Mouse (Mus musculus) adrenal gland, adult (tissue): ENCODE data around the gene A030003K21Rik.
A peak's percentile ranks its signal among the peaks of the same experiment; 100 is the strongest.
"Not testable (repeated sequence)": the region's sequence is repeated elsewhere in the genome, so short reads cannot be mapped to it uniquely, and the experiment has no call there.

Source experiments
- DNase-seq, 2 experiments: peaks; one replicate each; pipeline ENCODE4 v3.0.0; 2022 to 2023; ENCODE audit warnings: low spot score in 1 of 2; ENCODE audit not compliant: inconsistent age in 2 of 2

A030003K21Rik gene

DNA sequence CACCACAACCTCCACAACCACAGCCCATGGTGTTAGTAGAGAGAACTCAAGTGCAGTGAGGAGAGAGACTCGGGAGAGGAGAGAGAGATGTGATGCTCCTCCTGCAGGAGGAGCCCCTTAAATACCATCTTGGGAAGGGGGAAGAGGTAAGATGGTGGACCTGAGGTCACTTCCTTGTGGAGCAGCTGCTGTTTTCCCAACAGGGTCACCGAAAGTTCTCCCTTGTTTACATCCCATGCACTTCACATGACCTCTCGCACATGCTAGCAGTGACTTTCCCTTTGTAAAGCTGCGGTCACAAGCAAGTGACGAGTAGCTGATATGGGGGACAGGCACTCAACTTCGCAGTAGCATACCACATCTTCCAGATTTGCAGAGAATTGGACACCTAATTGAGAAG lies at the start of gene A030003K21Rik:
Gene A030003K21Rik, minus strand, starts transcription at position 94 of the 400 bp plus-strand sequence.
- DNase-seq, result not testable (repeated sequence)

DNA sequence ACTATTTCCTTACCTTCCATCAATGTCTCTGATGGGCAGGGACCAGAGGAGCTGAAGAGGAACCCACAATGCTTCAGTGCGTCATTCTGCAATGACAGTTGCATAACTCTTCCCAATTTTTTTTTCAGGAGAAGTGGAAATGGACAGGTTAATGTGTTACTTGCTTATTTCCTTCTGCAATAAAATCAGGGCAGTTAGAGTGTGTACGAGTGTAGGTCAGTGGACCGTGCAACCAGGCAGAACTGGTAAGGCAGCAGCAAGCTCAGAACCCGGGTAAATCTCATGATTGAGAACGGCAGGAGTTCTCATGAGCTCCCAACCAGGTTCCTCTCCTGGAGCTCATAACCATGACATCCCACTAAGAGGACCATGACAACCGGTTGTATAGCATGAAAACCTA lies 48.9 kb upstream of the A030003K21Rik start:
- no peak for DNase-seq

DNA sequence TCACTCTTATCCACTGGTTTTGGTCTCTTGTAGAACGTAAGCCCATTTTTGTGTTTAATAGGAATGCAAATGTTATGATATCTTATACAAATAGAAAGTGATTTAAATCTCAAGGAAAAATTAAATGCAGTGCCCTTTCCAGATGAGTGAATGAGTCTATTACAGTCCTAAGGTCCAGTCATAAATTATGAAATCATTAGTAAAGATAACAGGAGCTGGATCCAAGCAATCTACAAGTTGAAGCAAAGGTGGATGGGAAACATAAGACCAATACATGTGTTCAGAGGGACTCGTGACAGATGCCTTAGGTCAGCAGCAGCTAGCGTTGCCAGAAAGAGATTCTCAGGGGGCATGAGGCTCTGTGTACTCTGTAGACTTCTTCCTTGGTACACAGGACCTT lies 48.4 kb upstream of the A030003K21Rik start:
- no peak for DNase-seq

DNA sequence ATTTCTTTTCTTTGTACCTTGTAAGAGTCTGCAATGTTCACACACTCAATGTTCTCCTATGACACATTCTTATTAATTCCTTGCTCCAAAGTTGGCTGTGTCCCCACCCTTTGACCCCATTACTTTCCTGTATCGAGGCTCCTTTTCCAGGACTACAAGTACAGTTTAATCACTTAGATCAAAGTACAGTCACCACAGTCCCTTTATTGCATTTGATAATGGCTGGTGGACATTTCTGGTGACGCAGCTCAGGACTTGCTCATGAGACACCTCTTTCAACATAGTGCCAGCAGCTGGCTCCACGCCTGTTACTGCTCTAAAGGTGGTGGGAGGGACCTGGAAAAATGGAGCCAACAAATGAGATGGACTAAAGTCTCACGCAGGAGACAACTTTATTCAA lies 47.9 kb upstream of the A030003K21Rik start:
- no peak for DNase-seq

DNA sequence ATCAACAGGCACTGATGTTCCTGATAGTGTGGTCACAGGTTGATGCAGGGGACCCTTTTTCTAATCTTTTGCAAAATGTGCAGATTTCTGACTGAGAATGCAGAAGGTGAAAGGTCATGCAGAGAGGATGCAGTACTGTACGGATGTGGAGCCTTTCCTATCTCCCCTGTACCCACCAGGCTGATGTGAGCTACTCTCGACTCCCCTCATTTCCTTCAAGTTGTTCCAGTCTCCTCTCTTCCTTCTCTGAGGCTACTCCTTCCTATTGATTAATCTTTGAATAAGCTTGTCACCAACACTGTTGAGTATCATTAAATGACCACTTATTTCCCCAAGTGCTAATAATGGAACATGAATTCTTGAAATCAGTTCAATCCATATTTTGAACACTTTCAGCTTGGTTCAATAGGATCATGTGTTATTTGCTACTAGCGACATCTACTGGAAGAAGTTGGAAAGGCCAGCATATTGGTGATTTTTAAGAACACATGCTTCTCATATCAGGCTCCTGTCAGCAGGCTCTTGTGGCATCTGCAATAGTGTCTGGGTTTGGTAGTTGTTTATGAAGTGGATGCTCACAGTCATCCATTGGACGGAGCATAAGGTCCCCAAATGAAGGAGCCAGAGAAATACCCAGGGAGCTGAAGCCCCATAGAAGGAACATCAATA lies 44.5 kb upstream of the A030003K21Rik start:
- DNase-seq, result peak in 1 of 2 experiments; percentile 90

DNA sequence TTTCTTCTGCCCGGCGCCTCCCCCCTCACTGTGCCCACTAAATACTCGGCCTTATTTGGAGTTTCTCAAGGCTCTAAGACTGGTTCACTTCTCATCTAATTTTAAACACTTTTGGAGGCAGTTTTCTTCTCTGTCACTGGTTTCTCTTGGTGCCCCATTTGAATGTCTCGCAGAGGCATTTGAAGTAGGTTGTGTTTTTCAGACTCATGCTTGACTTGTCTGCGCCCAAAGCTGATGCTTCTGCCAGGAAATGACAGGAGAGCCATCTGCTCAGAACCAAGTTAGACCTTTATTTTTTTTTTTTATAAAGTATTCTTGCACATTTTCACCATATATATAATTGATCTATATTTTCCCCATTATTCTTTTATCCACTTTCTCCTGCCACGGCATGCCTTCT lies 43.5 kb upstream of the A030003K21Rik start:
- no peak for DNase-seq

DNA sequence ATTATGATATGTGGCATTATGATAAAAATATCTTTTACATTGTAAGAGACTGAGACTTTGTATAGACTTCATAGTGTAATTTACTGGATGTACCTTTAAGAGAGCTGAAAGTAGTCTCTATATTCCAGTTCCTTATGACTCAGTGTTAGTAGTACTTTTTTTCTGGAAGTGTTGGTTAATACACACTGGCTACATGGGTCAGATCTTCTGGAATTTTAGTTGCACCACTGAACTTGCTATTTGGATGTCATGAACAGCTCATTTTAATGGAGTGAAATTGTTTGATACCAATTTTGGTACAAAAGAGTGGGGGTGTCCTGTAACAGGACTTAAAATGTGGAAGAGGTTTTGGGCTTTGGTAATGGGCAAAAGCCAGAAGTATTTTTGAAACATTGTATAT lies 34.7 kb upstream of the A030003K21Rik start:
- DNase-seq, result no peak

DNA sequence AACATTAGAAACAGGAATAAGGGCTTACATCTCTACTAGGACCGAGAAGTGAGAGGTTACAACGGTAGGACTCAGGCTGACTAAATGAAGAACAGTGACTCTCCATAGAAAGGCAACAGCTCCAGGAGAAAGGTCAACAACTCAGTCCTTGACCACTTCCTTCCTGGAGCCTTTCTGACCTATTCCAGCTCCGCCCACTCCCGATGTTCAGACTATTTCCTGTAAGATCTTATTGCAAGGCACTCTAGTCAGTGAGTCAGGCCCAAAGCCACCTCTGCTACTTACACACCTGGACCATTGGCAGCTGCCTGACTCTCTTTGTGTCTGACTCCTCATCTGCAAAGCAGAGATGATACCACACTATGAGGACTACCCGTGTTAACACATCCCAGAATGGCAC lies 32.6 kb upstream of the A030003K21Rik start:
- DNase-seq, result peak in 1 of 2 experiments; percentile 52

DNA sequence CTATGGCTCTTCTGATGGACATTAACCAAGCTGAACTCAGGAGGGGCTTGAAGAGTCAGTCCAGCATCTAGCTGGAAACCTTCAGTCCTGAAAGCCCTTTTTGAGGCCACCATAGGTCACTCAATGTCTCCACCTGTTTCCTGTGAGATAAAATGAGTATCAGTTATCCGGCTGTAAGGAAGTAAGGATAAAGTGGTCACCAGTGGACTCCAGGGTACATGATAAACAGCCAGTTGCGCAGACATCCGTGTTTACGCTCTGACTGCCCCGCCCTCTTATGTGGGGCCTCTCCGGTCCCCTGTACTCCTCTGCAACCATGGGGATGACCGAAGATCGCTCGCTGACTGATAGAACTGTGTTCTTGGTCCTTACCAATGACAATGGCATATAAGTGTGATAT lies 31.2 kb upstream of the A030003K21Rik start:
- DNase-seq, result peak in 1 of 2 experiments; percentile 36

DNA sequence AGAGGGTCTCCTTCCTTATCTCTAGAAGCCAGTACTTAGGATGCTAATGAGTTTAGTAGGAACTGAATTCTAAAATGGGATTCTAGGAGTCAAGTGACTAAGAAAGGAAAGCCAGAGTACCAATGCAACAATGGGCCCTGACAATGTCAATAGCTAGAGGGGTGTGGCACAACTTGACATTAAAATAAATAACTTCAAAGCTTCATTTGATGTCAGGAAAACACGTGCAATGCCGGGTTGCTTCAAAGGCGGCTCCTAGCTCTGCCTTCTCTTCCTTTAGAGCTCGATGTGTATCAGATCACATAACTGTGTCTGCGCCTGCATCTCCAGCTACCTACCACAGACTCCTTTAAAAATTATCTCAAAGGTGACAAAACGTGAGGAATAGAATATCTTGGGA lies 30.7 kb upstream of the A030003K21Rik start:
- no peak for DNase-seq

DNA sequence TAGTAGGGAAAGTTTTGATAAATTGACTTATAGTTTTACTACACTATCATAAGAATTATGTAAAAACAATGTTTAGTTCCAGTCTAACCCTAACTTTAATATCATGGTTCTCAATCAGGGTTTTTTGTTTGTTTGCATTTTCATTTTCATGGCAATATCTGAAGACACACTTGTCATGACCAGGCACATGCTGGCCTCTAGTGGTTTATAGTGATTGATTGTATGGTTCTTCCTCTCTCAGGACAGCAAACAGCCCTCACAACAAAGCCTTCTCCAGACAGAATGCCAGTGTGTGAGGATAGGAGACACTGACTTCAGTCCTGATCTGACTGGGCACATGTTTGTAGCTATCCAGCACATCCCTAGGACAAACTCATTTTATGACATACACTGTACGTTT lies 30.1 kb upstream of the A030003K21Rik start:
- peak in 1 of 2 experiments; percentile 35 for DNase-seq

DNA sequence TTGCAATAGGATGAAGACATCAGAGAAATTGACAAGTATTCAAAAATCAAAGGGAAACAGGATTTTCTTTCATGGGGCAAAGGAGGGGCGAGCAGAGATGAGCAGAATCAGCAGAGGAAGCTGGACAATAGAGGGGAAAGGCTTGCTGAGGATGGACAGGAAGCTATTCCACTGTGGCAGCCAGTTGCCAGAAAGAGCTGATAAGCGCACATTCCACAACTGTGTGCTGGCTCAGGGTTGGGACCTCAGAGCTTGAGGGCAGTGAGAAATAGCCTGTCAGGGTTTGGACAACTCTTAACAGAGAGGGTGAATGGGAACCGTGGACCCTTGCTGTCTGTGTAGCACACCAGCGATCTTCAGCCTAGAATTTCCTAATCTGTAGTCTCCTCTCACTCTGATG lies 28.9 kb upstream of the A030003K21Rik start:
- peak; percentile 62 to 79 for DNase-seq

DNA sequence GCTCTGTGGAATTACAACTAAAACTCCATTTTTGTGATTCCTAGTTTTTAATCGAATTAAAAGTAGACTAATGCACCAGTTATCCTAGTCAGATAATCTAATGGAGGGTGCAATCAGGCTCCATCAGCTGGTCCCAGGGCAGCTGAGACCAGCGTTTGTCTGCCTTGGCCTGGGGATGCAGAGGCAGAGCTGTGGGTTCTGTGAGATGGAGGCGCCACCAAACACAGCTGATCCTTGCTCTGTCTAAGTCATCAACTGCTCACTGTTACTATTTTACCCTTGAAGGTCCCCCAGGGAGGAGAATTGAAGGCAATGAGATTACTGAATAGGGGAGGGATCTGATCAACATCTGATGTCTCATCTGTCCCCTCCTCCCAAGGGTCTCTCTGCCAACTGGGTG lies 23.2 kb upstream of the A030003K21Rik start:
- no peak for DNase-seq

DNA sequence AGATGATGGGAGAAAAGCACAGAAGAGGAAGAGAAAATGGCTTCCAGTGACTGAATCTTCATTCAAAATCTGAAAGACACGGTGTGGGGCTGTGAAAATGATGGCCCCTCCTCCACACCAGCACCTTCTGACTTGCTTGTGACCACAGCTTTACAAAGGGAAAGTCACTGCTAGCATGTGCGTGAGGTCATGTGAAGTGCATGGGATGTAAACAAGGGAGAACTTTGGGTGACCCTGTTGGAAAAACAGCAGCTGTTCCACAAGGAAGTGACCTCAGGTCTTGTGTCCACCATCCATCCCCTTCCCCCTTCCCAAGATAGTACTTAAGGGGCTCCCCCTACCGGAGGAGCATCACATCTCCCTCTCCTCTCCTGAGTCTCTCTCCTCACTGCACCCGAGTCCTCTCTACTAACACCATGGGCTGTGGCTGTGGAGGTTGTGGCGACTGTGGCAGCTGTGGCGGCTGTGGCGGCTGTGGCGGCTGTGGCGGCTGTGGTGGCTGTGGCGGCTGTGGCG lies 16.7 kb upstream of the A030003K21Rik start, which contains the start of gene Gm47955:
Gene Gm47955, plus strand, starts transcription at position 417 of the 516 bp plus-strand sequence.
- no peak for DNase-seq

DNA sequence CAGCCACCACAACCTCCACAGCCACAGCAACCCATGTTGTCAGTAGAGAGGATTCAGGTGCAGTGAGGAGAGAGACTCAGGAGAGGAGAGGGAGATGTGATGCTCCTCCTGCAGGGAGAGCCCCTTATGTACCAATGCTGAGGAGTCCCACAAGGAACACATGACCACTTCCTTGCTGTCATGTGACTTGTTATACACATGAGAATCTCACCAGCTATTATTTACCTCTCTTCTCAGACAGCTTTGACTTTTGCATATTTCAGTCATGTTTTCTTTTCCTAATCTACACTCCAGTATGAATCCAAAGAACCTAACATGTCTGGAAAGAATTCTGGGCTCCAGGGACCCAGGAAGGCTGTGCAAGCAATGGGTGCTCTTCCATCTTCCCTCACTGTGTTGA lies 12.7 kb upstream of the A030003K21Rik start, which contains the start of gene Gm7544:
Gene Gm7544, minus strand, starts transcription at position 101 of the 400 bp plus-strand sequence.
- not testable (repeated sequence) for DNase-seq

DNA sequence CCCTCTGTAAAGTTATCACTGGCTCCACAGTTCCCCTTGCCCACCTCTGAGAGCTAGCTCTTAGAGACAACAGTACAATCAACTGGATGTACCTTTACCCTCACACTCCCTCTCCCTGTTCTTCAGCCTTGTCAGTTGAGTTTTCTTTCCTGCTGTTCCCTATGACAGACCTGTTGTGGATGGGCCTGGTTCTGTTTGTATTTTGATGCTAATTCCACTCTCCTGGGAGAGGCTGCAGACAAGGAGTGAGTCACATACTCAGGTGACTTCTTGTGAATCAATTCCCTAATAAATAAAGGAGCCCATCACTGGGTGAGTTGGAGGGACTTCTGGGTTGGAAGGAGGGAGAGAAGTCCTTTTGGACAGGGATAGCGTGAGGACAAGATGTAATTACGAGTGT lies 5.4 kb upstream of the A030003K21Rik start:
- DNase-seq, result no peak

DNA sequence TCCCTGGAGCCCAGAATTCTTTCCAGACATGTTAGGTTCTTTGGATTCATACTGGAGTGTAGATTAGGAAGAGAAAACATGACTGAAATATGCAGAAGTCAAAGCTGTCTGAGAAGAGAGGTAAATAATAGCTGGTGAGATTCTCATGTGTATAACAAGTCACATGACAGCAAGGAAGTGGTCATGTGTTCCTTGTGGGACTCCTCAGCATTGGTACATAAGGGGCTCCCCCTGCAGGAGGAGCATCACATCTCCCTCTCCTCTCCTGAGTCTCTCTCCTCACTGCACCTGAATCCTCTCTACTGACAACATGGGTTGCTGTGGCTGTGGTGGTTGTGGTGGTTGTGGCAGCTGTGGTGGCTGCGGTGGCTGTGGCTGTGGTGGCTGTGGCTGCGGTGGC lies 2.8 kb upstream of the A030003K21Rik start:
- not testable (repeated sequence) for DNase-seq

DNA sequence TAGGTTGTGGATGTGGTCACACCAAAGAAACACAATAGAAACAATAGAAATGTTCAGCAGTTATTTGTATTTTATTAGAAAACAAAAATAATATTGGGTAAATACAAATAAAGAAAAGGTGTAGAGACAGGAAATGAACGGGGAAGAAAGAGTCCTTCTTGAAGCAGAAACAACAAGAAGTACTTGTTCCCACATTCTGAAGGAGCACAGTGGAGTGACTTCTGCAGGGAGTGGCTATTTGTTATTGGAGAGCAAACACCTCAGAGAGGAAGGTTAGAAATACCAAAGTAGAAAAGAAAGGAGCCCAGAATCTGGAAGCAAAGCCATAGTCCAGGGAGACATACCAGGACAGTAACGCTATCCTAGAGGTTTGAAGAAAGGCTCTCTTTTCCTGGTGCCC lies 683 bp downstream of the A030003K21Rik start:
- DNase-seq, result not testable (repeated sequence)

DNA sequence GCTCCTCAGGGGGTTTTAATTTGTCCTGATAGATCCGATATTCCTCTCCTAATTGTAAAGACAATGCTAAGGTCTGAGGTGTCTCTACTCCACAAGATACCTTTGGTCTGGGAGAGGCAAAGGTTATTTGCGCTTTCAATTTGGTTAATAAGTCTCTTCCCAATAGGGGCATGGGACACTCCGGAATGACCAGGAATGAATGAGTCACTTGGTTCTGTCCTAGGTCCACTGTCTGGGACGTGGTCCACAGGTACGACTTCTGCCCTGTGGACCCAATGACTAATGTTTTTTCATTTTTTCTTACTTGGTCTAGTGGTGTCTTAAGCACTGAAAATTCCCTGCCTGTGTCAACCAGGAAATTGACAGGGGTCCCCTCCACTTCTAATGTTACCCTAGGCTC lies 4.5 kb downstream of the A030003K21Rik start:
- no peak for DNase-seq

DNA sequence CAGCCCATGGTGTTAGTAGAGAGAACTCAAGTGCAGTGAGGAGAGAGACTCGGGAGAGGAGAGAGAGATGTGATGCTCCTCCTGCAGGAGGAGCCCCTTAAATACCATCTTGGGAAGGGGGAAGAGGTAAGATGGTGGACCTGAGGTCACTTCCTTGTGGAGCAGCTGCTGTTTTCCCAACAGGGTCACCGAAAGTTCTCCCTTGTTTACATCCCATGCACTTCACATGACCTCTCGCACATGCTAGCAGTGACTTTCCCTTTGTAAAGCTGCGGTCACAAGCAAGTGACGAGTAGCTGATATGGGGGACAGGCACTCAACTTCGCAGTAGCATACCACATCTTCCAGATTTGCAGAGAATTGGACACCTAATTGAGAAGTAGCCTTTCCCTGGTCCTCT lies 11.9 kb downstream of the A030003K21Rik start, which contains the start of gene Gm6217:
Gene Gm6217, minus strand, starts transcription at position 74 of the 400 bp plus-strand sequence.
- not testable (repeated sequence) for DNase-seq

DNA sequence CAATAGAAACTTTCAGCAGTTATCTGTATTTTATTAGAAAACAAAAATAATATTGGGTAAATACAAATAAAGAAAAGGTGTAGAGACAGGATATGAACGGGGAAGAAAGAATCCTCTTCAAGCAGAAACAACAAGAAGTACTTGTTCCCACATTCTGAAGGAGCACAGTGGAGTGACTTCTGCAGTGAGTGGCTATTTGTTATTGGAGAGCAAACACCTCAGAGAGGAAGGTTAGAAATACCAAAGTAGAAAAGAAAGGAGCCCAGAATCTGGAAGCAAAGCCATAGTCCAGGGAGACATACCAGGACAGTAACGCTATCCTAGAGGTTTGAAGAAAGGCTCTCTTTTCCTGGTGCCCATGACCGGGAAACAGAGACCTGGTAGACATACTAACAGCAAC lies 12.6 kb downstream of the A030003K21Rik start:
- not testable (repeated sequence) for DNase-seq

DNA sequence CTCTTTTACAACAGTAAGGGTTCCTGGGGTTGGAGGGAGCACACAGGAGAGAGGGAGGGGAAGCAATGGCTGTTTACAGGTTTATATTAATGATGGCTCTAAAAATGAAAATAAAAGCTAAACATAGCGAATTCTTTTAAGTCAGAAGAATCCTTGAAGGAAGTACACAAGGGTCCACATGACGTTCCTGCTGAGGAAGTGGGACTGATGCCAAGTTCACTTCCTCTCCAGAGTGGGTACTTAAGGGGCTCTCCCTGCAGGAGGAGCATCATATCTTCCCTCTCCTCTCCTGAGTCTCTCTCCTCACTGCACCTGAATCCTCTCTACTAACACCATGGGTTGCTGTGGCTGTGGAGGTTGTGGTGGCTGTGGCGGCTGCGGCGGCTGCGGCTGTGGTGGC lies 18.5 kb downstream of the A030003K21Rik start, which contains the start of gene A030014E15Rik:
Gene A030014E15Rik, plus strand, starts transcription at position 268 of the 400 bp plus-strand sequence.
- no peak for DNase-seq
